Mouse (Mus musculus) lung, embryonic 16.5 days (tissue): Measurements from ENCODE around the gene Ccnd3. TPM values are rescaled to one million over a fixed set of nuclear protein-coding genes. Genes with fewer than 3 reads are reported as not detected.

ENCODE experiments used
- ATAC-seq: fragments of 200-750 bp; cut with Nextera tagmentation; 2 replicates; pipeline ENCODE4 v1.8.0; 2017; ENCODE audit warnings: low read depth, mild to moderate bottlenecking, moderate library complexity
- H3K27ac ChIP-seq: fragments of 300-500 bp; sonication (generic); 2 replicates; pipeline ENCODE4 v1.5.1; 2014; ENCODE audit warnings: mild to moderate bottlenecking, control low read depth, low read length
- H3K27me3 ChIP-seq: fragments of 300-500 bp; sonication (generic); 2 replicates; pipeline ENCODE4 v1.6.1; 2014; ENCODE audit warnings: low read depth, low read length, mixed read lengths; ENCODE audit not compliant: control insufficient read depth, insufficient read depth
- H3K36me3 ChIP-seq: fragments of 300-500 bp; sonication (generic); 2 replicates; pipeline ENCODE4 v1.6.1; 2014; ENCODE audit warnings: low read length; ENCODE audit not compliant: control insufficient read depth, insufficient read depth
- H3K4me1 ChIP-seq: fragments of 300-500 bp; sonication (generic); replicated peaks from 2 replicates; pipeline ENCODE4 v1.6.1; 2014; ENCODE audit warnings: low read length, mixed read lengths; ENCODE audit not compliant: control insufficient read depth, insufficient read depth
- H3K4me2 ChIP-seq: fragments of 300-500 bp; sonication (generic); 2 replicates; pipeline ENCODE4 v1.6.1; 2014; ENCODE audit warnings: low read depth, low read length, control low read depth
- H3K4me3 ChIP-seq: fragments of 300-500 bp; sonication (generic); 2 replicates; pipeline ENCODE4 v1.5.1; 2014; ENCODE audit warnings: mild to moderate bottlenecking, low read length, control low read depth
- H3K9ac ChIP-seq: fragments of 300-500 bp; sonication (generic); 2 replicates; pipeline ENCODE4 v1.6.1; 2014; ENCODE audit warnings: low read length, control low read depth
- H3K9me3 ChIP-seq: fragments of 300-500 bp; sonication (generic); 2 replicates; pipeline ENCODE4 v1.6.1; 2016; ENCODE audit warnings: low read length; ENCODE audit not compliant: control insufficient read depth
- WGBS: fragments of 180-500 bp; shearing (Covaris S2); extraction: QIAGEN DNeasy Blood & Tissue Kit; methylation state at CpG from one replicate; pipeline ENCODE4 v1.1.7; 2014; 5-methylcytosine and 5-hydroxymethylcytosine counted together
- polyA plus RNA-seq: library from polyadenylated mRNA; unstranded; fragments of >200 nt; fragmentation: Nextera tagmentation; extraction: Ambion mirVana; gene quantifications from 2 replicates; pipeline ENCODE4 v1.2.1, GENCODE M21; 2015

Gene Ccnd3
- polyA plus RNA-seq, 1 experiment from 2014 or later = 258 TPM

GRCm38 (mm10) chr17:47474250-47474649 lies 30.6 kb upstream of the Ccnd3 start:
- 62% methylated on average over 4 of the region's 4 CpGs for WGBS
- Histone ChIP-seq H3K4me2 (no peak overlapping the region), H3K4me1 (peaks cover 6% of the 10 kb centered on the region; the same call in 1 of the 2 replicates), H3K9me3 (no peaks in the 10 kb centered on the region), H3K9ac (no peak overlapping the region), H3K36me3 (no peaks in the 10 kb centered on the region), H3K27me3 (no peaks in the 10 kb centered on the region), H3K4me3 (no peak overlapping the region), H3K27ac (no peak overlapping the region)
- no peak for ATAC-seq

DNA sequence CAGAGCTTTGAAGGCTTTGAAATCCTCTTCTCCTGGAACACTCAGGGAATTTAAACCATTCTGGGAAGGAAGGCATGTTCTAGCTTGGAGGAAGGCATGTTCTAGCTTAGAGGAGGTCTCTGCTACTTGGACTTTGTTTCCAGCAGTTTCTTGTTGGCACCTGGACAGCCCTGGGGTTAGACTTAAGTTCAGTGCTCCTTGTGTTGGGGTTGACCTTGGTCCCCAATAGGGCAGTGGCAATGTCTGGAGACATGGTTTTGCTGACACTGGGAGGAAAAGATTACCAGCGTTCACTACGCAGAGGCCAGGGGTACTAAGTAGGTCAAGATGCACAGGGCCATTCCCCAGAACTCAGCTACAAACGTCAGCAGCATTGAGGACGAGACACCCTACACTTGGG lies 29.7 kb upstream of the Ccnd3 start:
- Histone ChIP-seq H3K9me3 (no peaks in the 10 kb centered on the region), H3K4me3 (no peak overlapping the region), H3K4me2 (no peak overlapping the region), H3K36me3 (no peaks in the 10 kb centered on the region), H3K27me3 (no peaks in the 10 kb centered on the region), H3K27ac (no peak overlapping the region), H3K9ac (no peak overlapping the region), H3K4me1 (peaks cover 5% of the 10 kb centered on the region; the same call in 1 of the 2 replicates)
- no peak for ATAC-seq
- WGBS = 82% methylated on average over 4 of the region's 4 CpGs

GRCm38 (mm10) chr17:47475714-47476113 lies 29.1 kb upstream of the Ccnd3 start:
- no peak overlapping the region for H3K9ac ChIP-seq
- no peaks in the 10 kb centered on the region for H3K27me3 ChIP-seq
- H3K4me2 ChIP-seq = no peak overlapping the region
- ATAC-seq = no peak
- no peaks in the 10 kb centered on the region for H3K36me3 ChIP-seq
- H3K4me3 ChIP-seq = no peak overlapping the region
- no peak overlapping the region for H3K27ac ChIP-seq
- H3K9me3 ChIP-seq = no peaks in the 10 kb centered on the region
- H3K4me1 ChIP-seq = no peaks in the 10 kb centered on the region
- WGBS = 58% methylated on average over 3 of the region's 3 CpGs

- Histone ChIP-seq H3K4me1 (peaks cover 3% of the 10 kb centered on the region), H3K36me3 (no peaks in the 10 kb centered on the region), H3K27ac (no peak overlapping the region)
Measured at GRCm38 (mm10) chr17:47479887-47480286, 25.0 kb upstream of the Ccnd3 start.

GRCm38 (mm10) chr17:47482401-47482800 lies 22.4 kb upstream of the Ccnd3 start:
- Histone ChIP-seq H3K27me3 (no peaks in the 10 kb centered on the region), H3K36me3 (no peaks in the 10 kb centered on the region), H3K4me2 (no peak overlapping the region), H3K4me1 (peaks cover 10% of the 10 kb centered on the region), H3K9me3 (no peaks in the 10 kb centered on the region), H3K27ac (no peak overlapping the region), H3K9ac (no peak overlapping the region), H3K4me3 (no peak overlapping the region)
- WGBS = 41% methylated on average over 2 of the region's 2 CpGs
- ATAC-seq = no peak

More at GRCm38 (mm10) chr17:47479887-47480286, 25.0 kb upstream of the Ccnd3 start:
- Histone ChIP-seq H3K4me3 (no peak overlapping the region), H3K9ac (no peak overlapping the region), H3K9me3 (no peaks in the 10 kb centered on the region), H3K4me2 (no peak overlapping the region), H3K27me3 (no peaks in the 10 kb centered on the region)
- WGBS = 37% methylated on average over 3 of the region's 3 CpGs
- ATAC-seq = no peak

DNA sequence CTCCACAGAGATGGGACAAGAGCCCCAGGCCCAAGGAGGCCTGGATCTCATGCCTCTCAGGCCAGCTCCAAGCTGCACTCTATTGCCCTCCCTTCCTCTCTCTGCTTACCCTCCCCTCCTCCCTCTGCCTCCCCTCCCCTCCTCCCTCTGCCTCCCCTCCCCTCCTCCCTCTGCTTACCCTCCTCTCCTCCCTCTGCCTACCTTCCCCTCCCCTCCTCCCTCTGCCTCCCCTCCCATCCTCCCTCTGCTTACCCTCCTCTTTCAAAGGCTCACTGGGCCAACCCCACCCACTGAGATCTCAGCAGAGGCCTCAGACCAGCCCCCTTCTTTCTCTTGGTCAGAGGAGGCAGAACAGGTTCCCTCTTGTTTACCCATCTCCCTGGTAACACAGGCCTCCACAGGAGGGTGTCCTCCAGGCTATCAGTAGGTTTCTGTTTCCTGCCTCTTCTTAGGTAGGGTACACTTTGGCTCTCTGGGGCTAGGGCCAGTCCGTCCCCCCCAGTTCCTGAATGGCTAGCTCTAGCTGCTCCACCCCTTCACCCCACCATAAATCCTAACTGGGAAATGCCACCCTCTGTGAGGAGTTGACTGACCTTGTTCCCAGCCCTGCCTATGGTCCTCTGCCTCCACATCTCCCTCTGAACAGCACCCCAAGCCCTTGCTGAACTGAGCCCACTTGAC lies 20.5 kb upstream of the Ccnd3 start:
- H3K4me2 ChIP-seq = no peak overlapping the region
- 8% methylated on average over 1 of the region's 1 CpGs for WGBS

GRCm38 (mm10) chr17:47484993-47485392 lies 19.9 kb upstream of the Ccnd3 start:
- Histone ChIP-seq H3K4me3 (no peak overlapping the region), H3K27ac (peak overlapping the region; percentile 91), H3K27me3 (no peaks in the 10 kb centered on the region), H3K9me3 (no peaks in the 10 kb centered on the region), H3K36me3 (peaks cover 4% of the 10 kb centered on the region; the same call in 1 of the 2 replicates), H3K4me1 (peaks cover 10% of the 10 kb centered on the region), H3K9ac (0 out of 2 replicates have a peak overlapping the region, but pooled peaks have one; percentile 10), H3K4me2 (no peak overlapping the region)
- WGBS = 8% methylated on average over 3 of the region's 3 CpGs
- ATAC-seq = no peak

More for the DNA sequence above, 20.5 kb upstream of the Ccnd3 start:
- Histone ChIP-seq H3K4me1 (peaks cover 10% of the 10 kb centered on the region), H3K27me3 (no peaks in the 10 kb centered on the region), H3K9me3 (no peaks in the 10 kb centered on the region), H3K27ac (peak overlapping the region; percentile 91), H3K9ac (no peak overlapping the region), H3K4me3 (no peak overlapping the region), H3K36me3 (peaks cover 4% of the 10 kb centered on the region; the same call in 1 of the 2 replicates)
- peak; percentile 88 for ATAC-seq

DNA sequence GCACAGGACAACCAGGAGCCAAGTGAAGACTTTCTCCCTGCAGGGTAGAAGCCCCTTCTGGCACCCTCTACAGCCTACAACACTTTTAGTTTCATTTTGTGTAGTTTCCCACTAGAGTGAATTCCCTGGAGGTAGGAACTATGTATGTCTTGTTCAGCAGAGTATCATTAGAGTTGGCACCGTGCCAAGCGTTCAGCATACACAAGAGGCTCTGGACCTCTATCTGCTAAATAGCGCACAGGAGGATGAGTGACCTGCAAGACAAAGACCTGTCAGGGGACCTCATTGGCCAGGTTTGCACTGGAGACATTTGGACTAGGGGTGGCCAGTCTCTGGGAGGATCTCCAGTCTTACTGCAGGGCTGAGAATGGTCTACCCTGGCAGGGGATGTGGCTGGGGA lies 19.1 kb upstream of the Ccnd3 start:
- no peak overlapping the region for H3K4me2 ChIP-seq
- 0 out of 2 replicates have a peak overlapping the region, but pooled peaks have one; percentile 21 for H3K27ac ChIP-seq
- H3K9ac ChIP-seq = no peak overlapping the region
- H3K4me3 ChIP-seq = no peak overlapping the region
- no peaks in the 10 kb centered on the region for H3K9me3 ChIP-seq
- H3K36me3 ChIP-seq = peaks cover 6% of the 10 kb centered on the region
- H3K4me1 ChIP-seq = peaks cover 10% of the 10 kb centered on the region
- no peak for ATAC-seq
- WGBS = 46% methylated on average over 3 of the region's 3 CpGs
- H3K27me3 ChIP-seq = no peaks in the 10 kb centered on the region

- H3K27ac ChIP-seq = no peak overlapping the region
- no peaks in the 10 kb centered on the region for H3K9me3 ChIP-seq
- no peak for ATAC-seq
- H3K9ac ChIP-seq = no peak overlapping the region
- peaks cover under 1% of the 10 kb centered on the region for H3K4me1 ChIP-seq
- peaks cover 35% of the 10 kb centered on the region for H3K36me3 ChIP-seq
- no peak overlapping the region for H3K4me2 ChIP-seq
- H3K4me3 ChIP-seq = no peak overlapping the region
- 75% methylated on average over 9 of the region's 9 CpGs for whole genome bisulfite sequencing
- H3K27me3 ChIP-seq = no peaks in the 10 kb centered on the region
Measured at GRCm38 (mm10) chr17:47490791-47491190, 14.1 kb upstream of the Ccnd3 start.
